Mouse (Mus musculus): ENCODE measurements around the gene Preb. TPM values are rescaled to one million over a fixed set of nuclear protein-coding genes. Genes with fewer than 3 reads are reported as not detected.

The Preb gene
- total RNA-seq, 2 experiments from 2014 or later, result 126 to 131 TPM

- no peak for DNase-seq (ENCODE audit: extremely low spot score in 1 of 2, low spot score in 1 of 2)
These were observed 35.5 kb downstream of the Preb start for GRCm38 (mm10) chr5:30924614-30925013.

- DNase-seq (ENCODE audit: extremely low spot score in 1 of 2, low spot score in 1 of 2), result no peak
These were observed 37.0 kb downstream of the Preb start for GRCm38 (mm10) chr5:30923119-30923518.

- DNase-seq (ENCODE audit: extremely low spot score in 1 of 2, low spot score in 1 of 2), result no peak
These were observed 37.5 kb downstream of the Preb start for GRCm38 (mm10) chr5:30922581-30923041.

GRCm38 (mm10) chr5:30921256-30922033 is 38.7 kb downstream of the Preb start, which contains the start of gene Khk:
Khk (plus strand) TSS chr5:30921431.
- peak; percentile 94 to 97 for DNase-seq (ENCODE audit: extremely low spot score in 1 of 2, low spot score in 1 of 2)

- DNase-seq (ENCODE audit: extremely low spot score in 1 of 2, low spot score in 1 of 2), result no peak
These were observed 39.5 kb downstream of the Preb start for GRCm38 (mm10) chr5:30920621-30921020.

GRCm38 (mm10) chr5:30919831-30920614 is 40.1 kb downstream of the Preb start:
- DNase-seq (ENCODE audit: extremely low spot score in 1 of 2, low spot score in 1 of 2), result no peak

- no peak for DNase-seq (ENCODE audit: extremely low spot score in 1 of 2, low spot score in 1 of 2)
These were observed 41.5 kb downstream of the Preb start for GRCm38 (mm10) chr5:30918691-30919090.

- no peak for DNase-seq (ENCODE audit: extremely low spot score in 1 of 2, low spot score in 1 of 2)
These were observed 42.1 kb downstream of the Preb start for GRCm38 (mm10) chr5:30917891-30918670.

GRCm38 (mm10) chr5:30917348-30917747 is 42.8 kb downstream of the Preb start:
- DNase-seq (ENCODE audit: extremely low spot score in 1 of 2, low spot score in 1 of 2), result no peak

GRCm38 (mm10) chr5:30916841-30917240 is 43.3 kb downstream of the Preb start:
- no peak for DNase-seq (ENCODE audit: extremely low spot score in 1 of 2, low spot score in 1 of 2)

GRCm38 (mm10) chr5:30915974-30916433 is 44.2 kb downstream of the Preb start:
- DNase-seq (ENCODE audit: extremely low spot score in 1 of 2, low spot score in 1 of 2), result peak; percentile 64 to 65

GRCm38 (mm10) chr5:30915456-30915855 is 44.7 kb downstream of the Preb start:
- no peak for DNase-seq (ENCODE audit: extremely low spot score in 1 of 2, low spot score in 1 of 2)

- no peak for DNase-seq (ENCODE audit: extremely low spot score in 1 of 2, low spot score in 1 of 2)
These were observed 45.3 kb downstream of the Preb start for GRCm38 (mm10) chr5:30914849-30915248.

- no peak for DNase-seq (ENCODE audit: extremely low spot score in 1 of 2, low spot score in 1 of 2)
These were observed 46.0 kb downstream of the Preb start for GRCm38 (mm10) chr5:30914101-30914635.

GRCm38 (mm10) chr5:30913060-30913841 is 46.9 kb downstream of the Preb start, which contains the start of gene Emilin1:
Emilin1 (plus strand) TSS chr5:30913402.
- DNase-seq (ENCODE audit: extremely low spot score in 1 of 2, low spot score in 1 of 2), result no peak

GRCm38 (mm10) chr5:30912156-30912555 is 48.0 kb downstream of the Preb start:
- no peak for DNase-seq (ENCODE audit: extremely low spot score in 1 of 2, low spot score in 1 of 2)

- no peak for DNase-seq (ENCODE audit: extremely low spot score in 1 of 2, low spot score in 1 of 2)
These were observed 49.7 kb downstream of the Preb start for GRCm38 (mm10) chr5:30910481-30910880.

GRCm38 (mm10) chr5:30909863-30910262 is 50.3 kb downstream of the Preb start:
- DNase-seq (ENCODE audit: extremely low spot score in 1 of 2, low spot score in 1 of 2), result no peak

- no peak for DNase-seq (ENCODE audit: extremely low spot score in 1 of 2, low spot score in 1 of 2)
These were observed 50.9 kb downstream of the Preb start for GRCm38 (mm10) chr5:30909300-30909659.
